Mouse (Mus musculus): ENCODE data around the gene Nsmce4a. TPM values are rescaled to one million over a fixed set of nuclear protein-coding genes. Genes with fewer than 3 reads are reported as not detected.
A peak's percentile ranks its signal among the peaks of the same experiment; 100 is the strongest.

The Nsmce4a gene
- polyA plus RNA-seq, 1 experiment from 2014 or later = 101 TPM

- no peak overlapping the region for H3K9ac ChIP-seq (ENCODE audit: low read depth, low read length)
- no peak overlapping the region for H3K4me2 ChIP-seq (replicated peaks; ENCODE audit: low read depth)
- no peak for ATAC-seq
- no peak overlapping the region for H3K27ac ChIP-seq (ENCODE audit: low read depth, low read length)
- 52% methylated on average over 9 of the region's 9 CpGs for WGBS
- TF ChIP-seq CTCF (IDR thresholded peaks at IDR 0.05; ENCODE audit: low read depth) = no peak
- no peaks in the 10 kb centered on the region for H3K27me3 ChIP-seq (replicated peaks; ENCODE audit: control insufficient read depth, insufficient read depth, low read length)
- H3K4me1 ChIP-seq (replicated peaks; ENCODE audit: control insufficient read depth, insufficient read depth, low read length) = no peaks in the 10 kb centered on the region
- no peaks in the 10 kb centered on the region for H3K9me3 ChIP-seq (ENCODE audit: control insufficient read depth)
- no peak overlapping the region for H3K4me3 ChIP-seq (ENCODE audit: low read depth, low read length)
- H3K36me3 ChIP-seq (ENCODE audit: control insufficient read depth, insufficient read depth) = peaks cover 13% of the 10 kb centered on the region
These were observed 45.6 kb downstream of the Nsmce4a start for GRCm38 (mm10) chr7:130527306-130527705.

DNA sequence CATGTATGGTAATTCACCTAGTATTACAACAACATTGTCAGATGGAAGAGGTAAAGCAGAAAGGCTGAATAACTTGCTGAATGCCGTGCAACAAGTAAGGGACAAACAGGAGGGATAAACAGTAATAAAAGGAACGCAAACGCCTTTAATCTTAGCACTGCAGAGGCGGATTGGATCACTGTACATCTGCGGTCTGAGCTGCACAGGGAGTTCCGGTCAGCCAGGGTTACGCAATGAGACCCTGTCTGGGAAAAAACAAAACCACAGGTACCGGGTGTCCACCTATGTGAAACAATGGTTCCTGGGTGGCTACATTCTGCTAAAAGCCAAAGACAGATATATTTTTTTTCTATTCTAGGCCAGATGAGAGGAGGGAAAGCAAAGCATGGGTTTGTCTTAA is 49.5 kb downstream of the Nsmce4a start:
- no peak overlapping the region for H3K4me3 ChIP-seq (ENCODE audit: low read depth, low read length)
- no peak overlapping the region for H3K4me2 ChIP-seq (replicated peaks; ENCODE audit: low read depth)
- ATAC-seq = no peak
- TF ChIP-seq CTCF (IDR thresholded peaks at IDR 0.05; ENCODE audit: low read depth) = no peak
- H3K27ac ChIP-seq (ENCODE audit: low read depth, low read length) = no peak overlapping the region
- H3K4me1 ChIP-seq (replicated peaks; ENCODE audit: control insufficient read depth, insufficient read depth, low read length) = no peaks in the 10 kb centered on the region
- 84% methylated on average over 8 of the region's 8 CpGs for WGBS
- no peak overlapping the region for H3K9ac ChIP-seq (ENCODE audit: low read depth, low read length)
- no peaks in the 10 kb centered on the region for H3K36me3 ChIP-seq (ENCODE audit: control insufficient read depth, insufficient read depth)
- H3K9me3 ChIP-seq (ENCODE audit: control insufficient read depth) = no peaks in the 10 kb centered on the region
- no peaks in the 10 kb centered on the region for H3K27me3 ChIP-seq (replicated peaks; ENCODE audit: control insufficient read depth, insufficient read depth, low read length)

DNA sequence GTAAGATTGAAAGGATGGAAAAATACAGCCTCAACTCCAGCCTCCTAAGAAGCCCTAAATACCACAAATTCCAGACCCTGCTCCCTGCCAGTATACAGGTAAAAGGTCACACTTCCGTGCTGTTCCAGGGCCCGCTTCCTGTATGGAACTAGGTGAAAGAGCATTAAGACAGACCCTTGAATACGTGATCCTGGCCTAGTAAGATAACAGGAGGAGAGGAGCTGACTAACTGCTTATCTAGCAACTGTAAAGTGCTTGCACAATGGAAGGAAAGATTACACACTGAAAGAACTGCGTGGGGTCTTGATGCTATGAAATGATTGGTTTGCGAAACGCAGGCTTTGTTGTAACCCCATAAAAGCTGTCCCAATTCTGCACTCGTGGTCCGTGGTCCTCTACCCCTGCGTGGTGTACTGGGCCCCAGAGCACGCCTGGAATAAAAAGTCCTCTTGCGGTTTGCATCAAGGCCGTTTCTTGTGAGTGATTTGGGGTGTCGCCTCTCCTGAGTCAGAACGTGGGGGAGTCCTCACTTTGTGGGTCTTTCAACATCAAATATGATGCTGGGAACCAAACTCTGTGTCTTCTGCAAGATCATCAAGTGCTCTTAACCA is 52.0 kb downstream of the Nsmce4a start:
- H3K4me3 ChIP-seq (ENCODE audit: low read depth, low read length) = no peak overlapping the region
- H3K36me3 ChIP-seq (ENCODE audit: control insufficient read depth, insufficient read depth) = no peaks in the 10 kb centered on the region
- no peak for TF ChIP-seq CTCF (IDR thresholded peaks at IDR 0.05; ENCODE audit: low read depth)
- no peak overlapping the region for H3K9ac ChIP-seq (ENCODE audit: low read depth, low read length)
- H3K27ac ChIP-seq (ENCODE audit: low read depth, low read length) = no peak overlapping the region
- H3K9me3 ChIP-seq (ENCODE audit: control insufficient read depth) = no peaks in the 10 kb centered on the region
- 62% methylated on average over 14 of the region's 14 CpGs for WGBS
- no peak overlapping the region for H3K4me2 ChIP-seq (replicated peaks; ENCODE audit: low read depth)
- H3K4me1 ChIP-seq (replicated peaks; ENCODE audit: control insufficient read depth, insufficient read depth, low read length) = no peaks in the 10 kb centered on the region
- peak; percentile 22; the same call in 1 of the 2 replicates for ATAC-seq
- H3K27me3 ChIP-seq (replicated peaks; ENCODE audit: control insufficient read depth, insufficient read depth, low read length) = no peaks in the 10 kb centered on the region

DNA sequence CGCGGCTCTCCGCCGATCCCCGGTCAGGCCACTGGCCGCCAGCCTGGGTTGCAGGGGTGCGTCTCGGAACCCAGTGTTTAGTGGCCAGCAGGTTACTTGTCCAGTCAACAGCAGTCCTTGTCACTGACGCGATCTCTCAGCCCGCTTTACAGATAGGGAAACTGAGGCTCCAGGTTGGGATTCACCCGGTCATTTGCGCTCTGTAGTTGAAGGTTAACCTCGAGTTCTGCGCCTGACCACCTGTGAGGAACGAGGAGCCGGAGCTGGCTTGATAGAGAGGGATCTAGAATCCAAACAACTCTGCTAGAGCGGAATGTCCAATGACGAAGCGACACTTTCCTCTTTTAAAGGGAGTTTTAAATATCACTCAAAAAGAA is 52.9 kb downstream of the Nsmce4a start, which contains the start of gene Ate1:
Ate1 (minus strand) TSS at position 321 of the 377 bp plus-strand sequence.
- TF ChIP-seq CTCF (IDR thresholded peaks at IDR 0.05; ENCODE audit: low read depth) = no peak
- H3K9me3 ChIP-seq (ENCODE audit: control insufficient read depth) = no peaks in the 10 kb centered on the region
- peak within 1 kb of the TSS; percentile 93 for H3K27ac ChIP-seq (ENCODE audit: low read depth, low read length)
- H3K9ac ChIP-seq (ENCODE audit: low read depth, low read length) = peak within 1 kb of the TSS; percentile 82
- 12% methylated on average over 20 of the region's 20 CpGs for WGBS
- H3K4me3 ChIP-seq (ENCODE audit: low read depth, low read length) = peak within 1 kb of the TSS; percentile 96
- no peaks in the 10 kb centered on the region for H3K4me1 ChIP-seq (replicated peaks; ENCODE audit: control insufficient read depth, insufficient read depth, low read length)
- no peaks in the 10 kb centered on the region for H3K36me3 ChIP-seq (ENCODE audit: control insufficient read depth, insufficient read depth)
- H3K4me2 ChIP-seq (replicated peaks; ENCODE audit: low read depth) = peak within 1 kb of the TSS; percentile 95
- ATAC-seq = no peak
- H3K27me3 ChIP-seq (replicated peaks; ENCODE audit: control insufficient read depth, insufficient read depth, low read length) = no peaks in the 10 kb centered on the region

GRCm38 (mm10) chr7:130519096-130520048 is 53.5 kb downstream of the Nsmce4a start:
- TF ChIP-seq CTCF (IDR thresholded peaks at IDR 0.05; ENCODE audit: low read depth) = peak; percentile 14; the same call in 1 of the 2 replicates
- Histone ChIP-seq H3K9ac (ENCODE audit: low read depth, low read length) (peak overlapping the region; percentile 82), H3K36me3 (ENCODE audit: control insufficient read depth, insufficient read depth) (no peaks in the 10 kb centered on the region), H3K9me3 (ENCODE audit: control insufficient read depth) (no peaks in the 10 kb centered on the region), H3K27ac (ENCODE audit: low read depth, low read length) (peak overlapping the region; percentile 93), H3K4me1 (replicated peaks; ENCODE audit: control insufficient read depth, insufficient read depth, low read length) (no peaks in the 10 kb centered on the region), H3K4me2 (replicated peaks; ENCODE audit: low read depth) (peak overlapping the region; percentile 95), H3K27me3 (replicated peaks; ENCODE audit: control insufficient read depth, insufficient read depth, low read length) (no peaks in the 10 kb centered on the region), H3K4me3 (ENCODE audit: low read depth, low read length) (peak overlapping the region; percentile 96)
- ATAC-seq = peak; percentile 93
- WGBS = under 1% methylated on average over 90 of the region's 90 CpGs
